Mouse (Mus musculus): ENCODE measurements at regions not wholly inside any gene's neighbourhood (a gene's known extent, or its start where the extent isn't known, plus 50 kb on each side); places are given as distances from the start of the nearest gene placed in this dataset.

DNA sequence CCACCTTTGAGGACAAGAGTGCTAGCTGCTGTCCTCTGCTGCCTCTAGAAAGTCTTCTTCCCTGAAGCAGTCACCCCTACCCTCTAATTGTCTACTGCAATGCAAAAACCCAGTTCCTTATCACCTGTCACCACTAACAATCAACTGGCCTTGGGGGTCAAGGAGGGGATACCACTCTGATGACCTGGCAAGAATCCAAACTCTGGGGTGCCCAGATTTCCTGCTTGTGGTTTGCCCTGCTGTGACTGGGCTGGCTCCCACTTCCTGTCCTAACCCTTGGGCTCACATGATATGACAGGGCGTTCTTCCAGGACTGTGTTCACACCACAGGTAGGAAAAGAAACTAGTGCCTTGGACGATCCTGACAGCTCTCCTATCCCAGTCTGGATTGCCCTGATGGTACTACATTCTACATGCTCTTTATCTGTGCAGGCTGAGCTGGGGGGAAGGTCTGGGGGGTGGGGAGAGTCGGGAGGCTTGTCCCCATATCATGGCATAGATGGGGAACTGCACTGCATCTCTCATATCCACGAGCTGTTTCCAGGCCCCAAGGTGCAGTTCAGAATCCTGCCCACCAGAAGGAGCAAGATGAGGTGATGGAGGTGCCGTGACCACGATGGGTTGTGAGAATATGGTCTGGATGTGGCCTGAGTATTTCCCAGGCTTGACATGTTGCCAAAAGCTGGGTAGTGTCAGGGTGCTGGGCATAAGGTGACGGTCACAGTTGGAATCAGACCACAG is 81.0 kb downstream of the Maf start:
- H3K4me3 ChIP-seq (ENCODE audit: insufficient read depth, low read depth, low read length): no peak overlapping the region
- H3K27ac ChIP-seq (replicated peaks; ENCODE audit: low read depth, low read length): no peak overlapping the region
- peaks cover 3% of the 10 kb centered on the region; the same call in 1 of the 2 replicates for H3K4me1 ChIP-seq (ENCODE audit: control insufficient read depth, insufficient read depth, insufficient read length, low read length)

DNA sequence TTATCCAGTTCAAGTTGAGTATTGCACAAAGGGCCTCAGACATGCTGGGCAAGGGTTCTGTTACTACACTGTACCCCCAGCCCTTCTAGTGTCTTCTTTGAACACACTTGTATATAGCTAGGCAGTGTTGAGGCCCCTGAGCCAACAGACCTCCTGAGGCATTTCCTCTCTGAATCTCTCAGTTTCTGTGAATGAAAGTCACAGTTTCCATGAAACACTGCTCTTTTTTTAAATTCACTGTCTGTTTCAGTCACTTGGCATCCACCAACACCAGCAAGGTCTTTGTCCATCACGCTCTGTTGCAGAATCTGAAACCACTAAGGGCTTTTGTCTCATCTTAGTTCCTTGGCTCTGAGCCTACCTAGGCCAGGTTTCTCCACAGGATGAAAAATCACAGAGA is 82.5 kb downstream of the Maf start:
- no peak overlapping the region for H3K27ac ChIP-seq (replicated peaks; ENCODE audit: low read depth, low read length)
- H3K4me3 ChIP-seq (ENCODE audit: insufficient read depth, low read depth, low read length): no peak overlapping the region
- peaks cover 3% of the 10 kb centered on the region; the same call in 1 of the 2 replicates for H3K4me1 ChIP-seq (ENCODE audit: control insufficient read depth, insufficient read depth, insufficient read length, low read length)

DNA sequence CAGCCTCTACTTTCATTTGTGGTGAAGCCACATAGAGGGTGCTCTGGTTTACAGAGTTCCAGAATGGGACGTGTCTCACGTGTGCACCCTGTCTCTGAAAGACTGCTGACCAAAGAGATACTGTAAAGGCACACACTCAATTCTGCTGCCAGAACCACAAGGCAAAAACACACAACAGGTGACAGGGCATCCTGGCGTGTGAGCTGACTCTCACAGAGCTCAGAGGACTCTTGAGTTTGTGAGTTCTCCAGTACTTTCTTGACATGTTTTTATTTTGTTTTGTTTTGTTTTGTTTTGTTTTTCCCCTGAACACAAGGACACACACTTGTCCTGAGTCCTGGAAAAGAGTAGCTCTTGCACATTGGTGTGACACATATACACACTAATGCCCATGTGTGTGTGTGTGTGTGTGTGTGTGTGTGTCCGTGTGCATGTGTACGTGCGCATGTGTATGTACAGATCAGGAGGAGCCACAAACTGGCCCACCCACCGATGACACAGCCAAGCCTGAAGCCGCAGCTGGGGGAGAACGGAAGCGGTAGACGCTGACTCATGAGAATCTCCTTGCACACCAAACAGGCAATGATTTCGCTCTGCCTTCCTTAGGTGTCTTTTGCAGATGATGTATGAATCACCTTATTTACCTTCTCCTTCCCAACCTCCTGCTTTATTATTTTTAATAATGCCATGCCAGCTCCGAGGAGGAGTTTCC is 89.4 kb downstream of the Maf start:
- Histone ChIP-seq H3K27ac (replicated peaks; ENCODE audit: low read depth, low read length) (no peak overlapping the region), H3K4me3 (ENCODE audit: insufficient read depth, low read depth, low read length) (no peak overlapping the region)

DNA sequence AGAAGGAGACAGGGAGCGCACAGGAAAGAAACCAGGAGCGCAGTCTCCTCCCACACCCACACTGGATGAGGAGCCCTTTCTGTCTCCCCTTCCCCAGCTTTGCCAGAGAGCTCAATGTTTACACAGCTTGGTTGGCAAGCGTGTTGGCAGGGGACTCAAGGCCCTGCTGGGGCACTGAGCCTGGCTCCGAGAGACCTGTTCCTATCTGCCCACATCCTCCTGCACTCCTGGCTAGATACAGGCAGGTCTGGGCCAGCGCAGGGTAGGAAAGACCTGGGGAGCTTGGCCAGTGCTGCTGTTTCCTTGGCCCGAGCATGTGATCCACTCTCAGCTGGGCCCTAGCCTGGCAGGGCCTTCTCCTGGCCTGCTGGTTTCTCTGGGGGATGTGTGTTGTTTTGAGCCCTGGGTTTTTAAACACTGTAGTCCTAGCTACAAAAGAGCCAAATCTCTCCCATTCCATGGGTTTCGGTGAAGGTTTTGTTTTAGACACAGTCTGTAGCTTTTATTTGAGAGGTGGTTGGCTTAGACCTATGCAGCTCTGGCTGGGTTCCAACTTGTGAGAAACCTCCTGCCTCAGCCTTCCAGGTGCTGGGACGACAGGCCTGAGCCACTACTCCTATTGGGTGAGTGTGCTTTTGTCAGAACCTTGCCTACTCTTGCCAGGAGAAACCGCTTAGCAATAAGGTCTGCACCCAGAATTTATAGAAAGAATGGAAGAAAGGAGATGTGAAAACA is 90.6 kb downstream of the Maf start:
- Histone ChIP-seq H3K4me1 (ENCODE audit: control insufficient read depth, insufficient read depth, insufficient read length, low read length) (peaks cover 4% of the 10 kb centered on the region; the same call in 1 of the 2 replicates), H3K27ac (replicated peaks; ENCODE audit: low read depth, low read length) (no peak overlapping the region), H3K4me3 (ENCODE audit: insufficient read depth, low read depth, low read length) (no peak overlapping the region)

More for the DNA sequence above, 89.4 kb downstream of the Maf start:
- peaks cover 4% of the 10 kb centered on the region; the same call in 1 of the 2 replicates for H3K4me1 ChIP-seq (ENCODE audit: control insufficient read depth, insufficient read depth, insufficient read length, low read length)

DNA sequence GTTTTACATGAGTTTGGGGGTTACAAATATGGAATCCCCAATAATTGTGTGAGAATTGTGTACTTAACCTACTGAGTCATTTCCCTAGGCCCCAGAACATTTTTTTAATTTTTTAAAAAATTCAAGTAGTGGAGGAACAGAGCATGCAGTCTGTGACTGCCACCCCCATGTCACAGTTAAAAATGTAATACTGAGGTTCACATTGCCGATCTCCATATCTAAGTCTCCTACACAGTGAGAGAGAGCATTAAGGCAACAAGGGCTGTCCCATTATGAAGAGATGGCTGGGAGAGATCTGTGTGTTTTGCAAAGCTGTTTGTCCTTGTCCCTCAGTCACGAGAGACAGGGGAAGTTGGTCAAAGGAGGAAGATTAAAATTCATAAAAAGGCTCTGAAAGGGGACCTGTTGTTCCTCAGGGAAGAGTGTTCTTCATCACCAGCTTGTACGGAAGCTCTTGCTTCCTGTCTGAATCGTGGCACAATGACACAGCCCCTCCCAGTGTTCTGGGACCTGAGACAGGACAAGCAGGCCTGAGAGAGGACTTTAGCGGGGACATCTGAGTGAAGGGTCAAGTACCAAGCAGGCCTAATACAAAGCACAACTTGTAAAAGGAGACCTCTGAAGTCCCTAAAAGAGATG is 93.5 kb downstream of the Maf start:
- H3K4me1 ChIP-seq (ENCODE audit: control insufficient read depth, insufficient read depth, insufficient read length, low read length): peaks cover 4% of the 10 kb centered on the region; the same call in 1 of the 2 replicates
- H3K4me3 ChIP-seq (ENCODE audit: insufficient read depth, low read depth, low read length): no peak overlapping the region
- H3K27ac ChIP-seq (replicated peaks; ENCODE audit: low read depth, low read length): peak overlapping the region; percentile 72

DNA sequence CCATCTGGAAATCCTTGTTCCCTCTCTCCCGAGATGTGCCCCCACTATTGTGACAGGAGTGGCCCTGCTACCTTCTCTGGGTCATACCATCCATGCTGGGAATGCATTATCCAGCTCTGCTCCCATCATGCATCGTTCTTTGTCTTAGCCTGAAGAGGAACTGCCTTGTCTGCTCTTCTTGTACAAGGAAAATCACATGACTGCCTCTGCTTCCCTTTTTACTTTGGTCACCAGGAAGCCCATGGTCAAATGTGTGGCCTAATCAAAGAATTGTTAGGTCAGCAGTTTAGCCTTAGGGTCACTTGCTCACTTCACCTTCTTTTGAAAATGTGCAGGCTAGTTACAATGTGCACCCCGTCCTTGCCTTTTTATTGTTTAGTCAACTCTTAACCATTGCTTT is 95.5 kb downstream of the Maf start:
- Histone ChIP-seq H3K4me1 (ENCODE audit: control insufficient read depth, insufficient read depth, insufficient read length, low read length) (peaks cover 4% of the 10 kb centered on the region; the same call in 1 of the 2 replicates), H3K27ac (replicated peaks; ENCODE audit: low read depth, low read length) (no peak overlapping the region; the same call in 1 of the 2 replicates), H3K4me3 (ENCODE audit: insufficient read depth, low read depth, low read length) (no peak overlapping the region)

DNA sequence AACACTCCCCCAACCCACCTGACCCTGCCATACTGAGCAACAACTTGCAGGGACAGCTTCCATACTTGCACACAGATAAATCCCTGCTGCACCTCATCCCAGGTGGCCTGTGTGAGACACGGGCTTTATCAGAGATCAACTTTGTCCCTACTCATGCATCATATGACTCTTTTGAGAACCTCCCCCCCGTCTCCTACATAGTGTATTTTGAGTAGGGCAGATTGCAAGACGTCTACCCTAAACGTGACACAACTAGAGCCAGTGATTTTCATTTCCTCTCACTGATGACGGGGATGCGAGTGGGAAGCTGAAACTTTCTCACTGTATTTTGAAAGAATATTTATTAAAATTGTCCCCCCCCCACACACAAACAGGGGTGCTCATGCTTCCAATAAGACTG is 107.8 kb downstream of the Maf start:
- no peak overlapping the region for H3K4me3 ChIP-seq (ENCODE audit: insufficient read depth, low read depth, low read length)
- no peaks in the 10 kb centered on the region for H3K4me1 ChIP-seq (ENCODE audit: control insufficient read depth, insufficient read depth, insufficient read length, low read length)

DNA sequence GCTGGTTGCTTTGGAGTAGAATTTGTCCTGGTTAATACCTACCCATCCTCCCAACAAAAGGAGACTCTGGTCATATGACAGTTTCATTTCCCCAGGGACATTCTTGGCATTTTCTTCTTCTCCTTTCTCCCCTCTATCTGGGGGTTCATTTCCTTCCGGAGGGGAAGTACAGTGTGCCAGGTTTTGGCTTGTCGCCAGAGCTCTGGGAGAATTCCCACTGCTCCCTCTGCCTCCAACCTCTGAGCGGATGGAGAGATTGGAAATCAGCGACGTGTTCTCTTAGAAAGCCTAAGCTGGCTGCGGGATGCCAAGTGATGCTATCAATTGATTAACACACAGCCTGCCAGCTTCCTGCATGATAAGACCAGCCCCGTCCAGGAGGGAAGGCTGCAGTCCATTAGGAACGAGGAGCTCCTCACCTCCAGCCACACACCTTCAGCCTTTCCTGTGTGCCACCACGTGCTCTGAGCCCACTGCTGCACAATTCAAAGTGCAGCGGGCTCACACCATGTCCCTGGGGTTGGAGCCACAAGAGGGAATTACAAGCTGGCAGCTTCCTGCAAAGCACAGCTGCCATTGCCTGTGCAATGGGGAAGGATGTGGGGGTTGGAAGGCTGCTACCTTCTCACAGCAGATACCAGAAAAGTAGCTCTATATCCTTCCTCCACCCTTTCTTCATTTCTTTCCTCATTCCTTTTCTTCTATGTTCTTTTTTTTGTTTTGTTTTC is 110.2 kb downstream of the Maf start:
- Histone ChIP-seq H3K4me3 (ENCODE audit: insufficient read depth, low read depth, low read length) (no peak overlapping the region), H3K4me1 (ENCODE audit: control insufficient read depth, insufficient read depth, insufficient read length, low read length) (no peaks in the 10 kb centered on the region), H3K27ac (replicated peaks; ENCODE audit: low read depth, low read length) (0 out of 2 replicates have a peak overlapping the region, but pooled peaks have one; percentile 35)

More for the DNA sequence above, 107.8 kb downstream of the Maf start:
- no peak overlapping the region for H3K27ac ChIP-seq (replicated peaks; ENCODE audit: low read depth, low read length)

DNA sequence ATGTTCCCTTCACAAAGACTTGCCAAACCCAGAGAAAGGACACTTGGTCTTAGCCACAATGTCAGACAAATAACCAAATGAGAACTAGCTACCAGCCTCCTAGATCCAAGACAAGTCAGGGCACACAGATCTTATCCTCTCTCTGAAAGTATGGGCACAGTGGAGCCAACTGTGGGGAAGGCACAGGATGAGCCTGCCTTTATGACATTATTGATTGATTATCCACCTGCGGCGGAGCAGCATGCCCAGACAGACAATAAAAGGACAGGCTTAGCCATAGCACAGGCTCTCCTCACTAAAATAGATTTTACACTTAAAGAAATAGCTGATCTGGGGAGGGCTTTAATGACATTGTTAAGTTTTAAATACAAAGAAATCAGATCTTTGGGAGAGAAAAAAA is 117.9 kb downstream of the Maf start:
- Histone ChIP-seq H3K27ac (replicated peaks; ENCODE audit: low read depth, low read length) (no peak overlapping the region), H3K4me3 (ENCODE audit: insufficient read depth, low read depth, low read length) (no peak overlapping the region), H3K4me1 (ENCODE audit: control insufficient read depth, insufficient read depth, insufficient read length, low read length) (no peaks in the 10 kb centered on the region)

DNA sequence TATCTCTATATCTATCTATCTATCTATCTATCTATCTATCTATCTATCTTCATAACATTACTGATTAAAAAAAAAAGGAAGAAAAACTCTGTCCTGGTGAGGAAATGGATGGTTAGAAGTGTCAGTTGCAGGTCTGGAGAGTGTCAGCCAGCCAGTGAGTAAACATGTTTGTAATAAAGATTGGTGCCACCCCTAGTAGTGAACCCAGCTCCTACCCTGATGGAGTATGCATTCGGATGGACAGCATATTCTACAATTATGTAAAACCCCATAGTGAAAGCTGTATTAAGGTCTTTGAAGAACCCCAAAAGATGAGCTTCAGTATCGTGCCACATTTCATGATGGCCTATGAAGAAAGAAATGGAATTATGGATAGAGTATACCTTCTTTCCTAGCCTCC is 118.5 kb downstream of the Maf start:
- H3K4me3 ChIP-seq (ENCODE audit: insufficient read depth, low read depth, low read length): no peak overlapping the region
- H3K27ac ChIP-seq (replicated peaks; ENCODE audit: low read depth, low read length): no peak overlapping the region
- no peaks in the 10 kb centered on the region for H3K4me1 ChIP-seq (ENCODE audit: control insufficient read depth, insufficient read depth, insufficient read length, low read length)

DNA sequence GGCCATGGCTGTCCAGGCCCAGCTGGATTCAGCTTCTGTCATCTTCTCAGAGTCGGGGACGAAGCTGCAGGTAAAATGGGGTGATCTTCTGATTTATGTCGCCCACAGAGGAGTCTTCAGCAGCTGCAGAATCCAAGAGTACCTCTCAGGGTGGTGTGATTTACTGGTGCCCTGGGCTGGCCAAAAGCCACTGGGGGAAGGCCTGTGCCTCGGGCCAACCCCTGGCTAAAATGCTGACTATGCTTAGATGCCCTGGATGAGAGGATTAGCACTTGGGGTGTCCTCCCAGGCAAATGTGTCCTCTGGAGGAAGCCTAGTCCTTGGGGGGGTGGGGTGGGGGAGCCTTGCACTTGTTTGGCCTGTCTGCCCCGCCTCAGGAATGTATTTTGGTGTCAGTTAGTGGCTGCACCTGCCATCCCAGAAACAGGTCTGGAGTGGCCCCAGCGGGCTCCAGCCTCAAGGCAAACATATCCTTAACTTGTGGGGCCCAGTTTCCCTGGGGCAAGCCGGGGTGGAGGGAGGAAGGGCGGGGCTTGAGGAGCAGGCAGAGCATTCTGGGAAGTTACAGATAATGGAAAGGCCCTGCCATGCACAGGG is 123.2 kb downstream of the Maf start:
- Histone ChIP-seq H3K4me1 (ENCODE audit: control insufficient read depth, insufficient read depth, insufficient read length, low read length) (no peaks in the 10 kb centered on the region), H3K27ac (replicated peaks; ENCODE audit: low read depth, low read length) (no peak overlapping the region), H3K4me3 (ENCODE audit: insufficient read depth, low read depth, low read length) (no peak overlapping the region)

DNA sequence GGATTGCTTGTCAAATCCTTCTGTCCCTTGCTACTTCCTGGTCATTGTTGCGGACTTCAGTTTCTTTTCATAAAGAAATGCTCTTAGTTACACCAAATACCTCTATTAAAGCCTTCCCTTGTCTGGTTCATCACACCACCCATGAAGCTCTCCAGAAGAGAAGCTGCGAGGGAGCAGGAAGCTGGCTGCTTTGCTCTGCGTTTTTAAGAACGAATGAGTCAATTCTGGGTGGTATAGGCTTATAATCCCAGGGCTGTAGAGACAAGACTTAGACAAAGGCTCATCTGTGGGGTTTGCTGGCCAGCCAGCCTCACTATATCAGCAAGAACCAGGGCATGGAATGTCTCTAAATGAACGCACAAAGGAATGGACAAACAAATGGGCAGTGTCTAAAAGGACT is 124.4 kb downstream of the Maf start:
- no peak overlapping the region for H3K4me3 ChIP-seq (ENCODE audit: insufficient read depth, low read depth, low read length)
- H3K4me1 ChIP-seq (ENCODE audit: control insufficient read depth, insufficient read depth, insufficient read length, low read length): no peaks in the 10 kb centered on the region
- no peak overlapping the region; the same call in 1 of the 2 replicates for H3K27ac ChIP-seq (replicated peaks; ENCODE audit: low read depth, low read length)

DNA sequence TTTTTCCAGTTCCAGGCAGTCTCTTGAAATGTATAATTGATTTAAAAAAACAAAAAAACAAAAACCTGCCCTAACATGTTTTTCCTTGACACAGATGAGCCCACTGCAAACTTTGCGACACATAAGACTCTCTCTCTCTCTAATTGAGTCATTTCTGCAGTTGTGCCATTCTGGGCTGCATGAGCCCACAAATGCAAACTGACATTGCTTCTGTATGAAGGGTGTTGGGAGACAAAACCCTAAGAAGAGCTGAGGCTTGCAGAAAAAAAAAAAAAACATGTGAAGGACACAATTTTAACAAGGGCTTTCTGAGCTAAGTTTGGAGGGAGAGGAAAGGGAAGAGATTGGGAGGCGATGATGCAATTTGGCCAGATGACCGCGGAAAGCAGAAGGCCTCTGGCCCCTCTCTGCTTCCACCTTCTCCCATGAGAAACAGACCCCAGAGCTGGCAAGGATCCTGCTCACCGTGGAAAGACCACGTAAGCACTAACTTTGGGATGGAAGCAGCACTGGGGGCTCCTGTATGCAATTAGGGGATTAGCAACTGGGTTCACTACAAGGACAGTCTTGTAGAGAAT is 125.6 kb downstream of the Maf start:
- Histone ChIP-seq H3K27ac (replicated peaks; ENCODE audit: low read depth, low read length) (peak overlapping the region; percentile 45; the same call in 1 of the 2 replicates), H3K4me1 (ENCODE audit: control insufficient read depth, insufficient read depth, insufficient read length, low read length) (no peaks in the 10 kb centered on the region), H3K4me3 (ENCODE audit: insufficient read depth, low read depth, low read length) (no peak overlapping the region)

DNA sequence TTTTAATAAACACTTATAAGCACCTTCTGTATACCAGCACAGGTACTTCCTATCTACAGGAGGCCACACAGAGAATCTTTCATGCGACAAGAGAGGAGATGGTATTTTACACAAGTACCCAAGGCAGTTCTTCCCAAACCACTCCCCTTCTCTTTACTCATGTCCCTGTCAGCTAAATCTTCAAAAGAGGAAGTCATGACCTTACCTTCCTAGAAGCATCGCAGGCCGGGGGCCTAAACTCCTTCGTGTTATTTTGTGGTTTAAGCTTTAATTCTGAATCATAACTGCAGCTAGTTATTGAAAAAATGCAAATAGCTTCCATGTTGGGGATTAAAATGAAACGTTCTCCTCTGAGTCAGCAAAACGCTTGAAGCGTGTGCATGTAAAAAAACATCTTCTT is 139.2 kb downstream of the Maf start:
- Histone ChIP-seq H3K27ac (replicated peaks; ENCODE audit: low read depth, low read length) (no peak overlapping the region), H3K4me3 (ENCODE audit: insufficient read depth, low read depth, low read length) (no peak overlapping the region)

More for the DNA sequence above, 139.2 kb downstream of the Maf start:
- no peaks in the 10 kb centered on the region for H3K4me1 ChIP-seq (ENCODE audit: control insufficient read depth, insufficient read depth, insufficient read length, low read length)

All from brown adipose tissue, adult 24 weeks (tissue).